Mouse (Mus musculus) lung, embryonic 14.5 days (tissue): Measurements from ENCODE around the gene Duoxa1. TPM values are rescaled to one million over a fixed set of nuclear protein-coding genes. Genes with fewer than 3 reads are reported as not detected.
"Not testable (repeated sequence)": the region's sequence is repeated elsewhere in the genome, so short reads cannot be mapped to it uniquely, and the experiment has no call there.

ENCODE experiments used
- ATAC-seq: fragments of 200-750 bp; cut with Nextera tagmentation; 2 replicates; pipeline ENCODE4 v1.8.0; 2017; ENCODE audit warnings: mild to moderate bottlenecking, moderate TSS enrichment, moderate library complexity; ENCODE audit not compliant: insufficient read depth
- DNase-seq: peaks from one replicate; pipeline ENCODE4 v3.0.0-alpha.2; 2015
- H3K27ac ChIP-seq: fragments of 300-500 bp; sonication (generic); 2 replicates; pipeline ENCODE4 v1.5.1; 2014; ENCODE audit warnings: low read depth, mild to moderate bottlenecking, moderate library complexity
- H3K27me3 ChIP-seq: fragments of 300-500 bp; sonication (generic); 2 replicates; pipeline ENCODE4 v1.6.1; 2014; ENCODE audit warnings: low read length, control low read depth; ENCODE audit not compliant: insufficient read depth
- H3K36me3 ChIP-seq: fragments of 300-500 bp; sonication (generic); 2 replicates; pipeline ENCODE4 v1.6.1; 2014; ENCODE audit warnings: control low read depth; ENCODE audit not compliant: insufficient read depth
- H3K4me1 ChIP-seq: fragments of 300-500 bp; sonication (generic); 2 replicates; pipeline ENCODE4 v1.6.1; 2014; ENCODE audit warnings: antibody characterized with exemption, control low read depth; ENCODE audit not compliant: insufficient read depth
- H3K4me2 ChIP-seq: fragments of 300-500 bp; sonication (generic); 2 replicates; pipeline ENCODE4 v1.6.1; 2014; ENCODE audit warnings: mild to moderate bottlenecking
- H3K4me3 ChIP-seq: fragments of 300-500 bp; sonication (generic); 2 replicates; pipeline ENCODE4 v1.5.1; 2014; ENCODE audit warnings: low read depth, low read length
- H3K9ac ChIP-seq: fragments of 300-500 bp; sonication (generic); 2 replicates; pipeline ENCODE4 v1.6.1; 2014
- H3K9me3 ChIP-seq: fragments of 300-500 bp; sonication (generic); 2 replicates; pipeline ENCODE4 v1.6.1; 2016; ENCODE audit warnings: low read depth, low read length, control low read depth
- CTCF ChIP-seq: IDR thresholded peaks from 2 replicates; pipeline ENCODE4 v1.5.1; 2016; ENCODE audit warnings: antibody characterized with exemption, low read depth
- WGBS: fragments of 180-500 bp; shearing (Covaris S2); extraction: QIAGEN DNeasy Blood & Tissue Kit; methylation state at CpG from one replicate; pipeline ENCODE4 v1.1.7; 2014; 5-methylcytosine and 5-hydroxymethylcytosine counted together
- polyA plus RNA-seq: library from polyadenylated mRNA; unstranded; fragments of >200 nt; fragmentation: Nextera tagmentation; extraction: Ambion mirVana; gene quantifications from 2 replicates; pipeline ENCODE4 v1.2.1, GENCODE M21; 2014

Duoxa1 gene
- polyA plus RNA-seq, 1 experiment from 2014 or later = not detected

- H3K36me3 ChIP-seq = peaks cover 3% of the 10 kb centered on the region
- no peaks in the 10 kb centered on the region for H3K27me3 ChIP-seq
- H3K4me3 ChIP-seq = peak overlapping the region; percentile 57
- DNase-seq (peak; percentile 94), ATAC-seq (peak; percentile 92)
- under 1% methylated on average over 54 of the region's 63 CpGs for WGBS
- TF ChIP-seq CTCF = peak; percentile 75
- H3K4me1 ChIP-seq = 0 out of 2 replicates have a peak, but pooled peaks cover 3% of the 10 kb centered on the region
- no peaks in the 10 kb centered on the region for H3K9me3 ChIP-seq
- H3K9ac ChIP-seq = peak overlapping the region; percentile 82
- H3K4me2 ChIP-seq = peak overlapping the region; percentile 77
- peak overlapping the region; percentile 99 for H3K27ac ChIP-seq
Measured at GRCm38 (mm10) chr2:122348531-122349131, 35.1 kb upstream of the Duoxa1 start.

- no peak for TF ChIP-seq CTCF
- no peaks in the 10 kb centered on the region for H3K27me3 ChIP-seq
- ATAC-seq (no peak), DNase-seq (no peak)
- 0 out of 2 replicates have a peak, but pooled peaks cover 3% of the 10 kb centered on the region for H3K4me1 ChIP-seq
- no peak overlapping the region for H3K27ac ChIP-seq
- H3K4me2 ChIP-seq = no peak overlapping the region
- H3K9me3 ChIP-seq = no peaks in the 10 kb centered on the region
- 91% methylated on average over 3 of the region's 3 CpGs for whole genome bisulfite sequencing
- no peak overlapping the region for H3K9ac ChIP-seq
- H3K4me3 ChIP-seq = no peak overlapping the region
- no peaks in the 10 kb centered on the region for H3K36me3 ChIP-seq
Measured at GRCm38 (mm10) chr2:122347257-122347656, 33.7 kb upstream of the Duoxa1 start.

DNA sequence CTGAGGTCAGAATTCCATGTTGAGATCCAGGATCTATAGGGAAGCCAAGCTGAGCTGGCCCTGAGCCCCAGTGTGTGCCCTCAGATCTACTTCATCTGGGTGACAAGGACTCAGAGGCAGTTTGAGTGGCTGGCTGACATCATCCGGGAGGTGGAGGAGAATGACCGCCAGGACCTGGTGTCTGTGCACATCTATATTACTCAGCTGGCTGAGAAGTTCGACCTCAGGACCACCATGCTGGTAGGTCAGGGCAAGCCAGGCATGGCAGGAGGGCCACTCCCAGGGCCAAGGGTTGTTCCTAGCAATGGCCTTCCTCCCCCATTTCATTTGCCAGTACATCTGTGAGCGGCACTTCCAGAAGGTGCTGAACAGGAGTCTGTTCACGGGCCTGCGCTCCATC lies 32.6 kb upstream of the Duoxa1 start:
- H3K27ac ChIP-seq, H3K4me1 ChIP-seq, H3K36me3 ChIP-seq, H3K27me3 ChIP-seq, H3K9ac ChIP-seq, DNase-seq, ATAC-seq, H3K4me3 ChIP-seq, H3K9me3 ChIP-seq, H3K4me2 ChIP-seq: not testable (repeated sequence)
- 85% methylated on average over 6 of the region's 6 CpGs for WGBS

DNA sequence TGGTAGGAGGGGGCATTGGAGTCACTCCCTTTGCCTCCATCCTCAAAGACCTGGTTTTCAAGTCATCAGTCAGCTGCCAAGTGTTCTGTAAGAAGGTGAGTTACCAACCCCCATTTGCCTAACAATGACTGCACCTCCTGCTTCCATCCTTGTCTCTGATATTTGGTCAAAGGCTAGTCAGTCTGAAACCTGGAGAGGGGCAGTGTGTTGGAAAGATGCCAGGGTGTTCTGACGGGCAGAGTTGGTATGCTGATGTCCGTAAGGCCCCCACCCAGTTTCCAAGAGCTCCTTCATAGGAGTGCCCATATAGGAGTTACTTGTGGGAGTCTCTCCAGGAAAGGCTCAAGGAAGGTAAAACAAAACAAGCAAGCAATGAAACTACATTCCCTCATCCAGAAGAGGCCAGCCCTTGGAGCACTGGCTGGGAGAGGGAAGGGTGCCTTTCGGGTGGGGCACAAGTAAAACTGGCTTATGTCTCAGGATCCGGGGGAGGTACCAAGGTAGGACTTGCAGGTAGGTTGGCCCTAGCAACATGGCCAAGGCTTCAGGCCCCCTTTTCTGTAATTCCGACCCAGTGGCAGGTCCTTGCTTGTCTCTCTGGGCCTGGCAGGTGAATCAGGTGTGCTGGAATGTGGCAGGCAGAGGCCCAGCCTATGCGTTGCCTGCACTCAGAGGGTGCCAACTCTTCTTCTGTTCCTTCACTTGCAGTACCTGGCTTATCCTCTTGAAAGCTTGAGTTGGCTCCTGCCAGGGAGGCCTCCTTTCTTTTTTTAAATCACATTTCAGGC lies 31.8 kb upstream of the Duoxa1 start:
- WGBS = 73% methylated on average over 6 of the region's 6 CpGs
- DNase-seq (no peak), ATAC-seq (no peak)
- no peaks in the 10 kb centered on the region for H3K36me3 ChIP-seq
- 0 out of 2 replicates have a peak, but pooled peaks cover 3% of the 10 kb centered on the region for H3K4me1 ChIP-seq
- H3K9me3 ChIP-seq = no peaks in the 10 kb centered on the region
- no peak for TF ChIP-seq CTCF
- no peak overlapping the region for H3K27ac ChIP-seq
- H3K4me3 ChIP-seq = no peak overlapping the region
- no peaks in the 10 kb centered on the region for H3K27me3 ChIP-seq
- no peak overlapping the region for H3K4me2 ChIP-seq
- H3K9ac ChIP-seq = no peak overlapping the region

DNA sequence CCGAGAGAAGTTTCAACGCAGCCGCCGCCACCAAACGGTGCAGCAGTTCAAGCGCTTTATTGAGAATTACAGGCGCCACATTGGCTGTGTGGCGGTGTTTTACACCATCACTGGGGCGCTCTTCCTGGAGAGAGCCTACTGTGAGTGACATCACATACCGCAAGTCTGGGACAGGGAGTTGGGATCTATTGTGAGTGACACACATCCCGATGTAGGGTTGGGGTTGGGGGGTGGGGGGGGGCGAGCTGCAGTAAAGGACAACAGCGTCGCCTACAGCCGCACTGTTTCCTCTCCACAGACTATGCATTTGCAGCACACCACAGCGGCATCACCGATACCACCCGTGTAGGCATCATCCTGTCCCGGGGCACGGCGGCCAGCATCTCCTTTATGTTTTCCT lies 23.8 kb upstream of the Duoxa1 start:
- Histone ChIP-seq H3K4me3 (no peak overlapping the region), H3K36me3 (no peaks in the 10 kb centered on the region), H3K27ac (no peak overlapping the region), H3K27me3 (no peaks in the 10 kb centered on the region), H3K4me2 (peak overlapping the region; percentile 16; the same call in 1 of the 2 replicates), H3K4me1 (no peaks in the 10 kb centered on the region), H3K9me3 (no peaks in the 10 kb centered on the region), H3K9ac (no peak overlapping the region)
- no peak for ATAC-seq
- no peak for TF ChIP-seq CTCF
- no peak for DNase-seq
- 59% methylated on average over 21 of the region's 21 CpGs for WGBS

GRCm38 (mm10) chr2:122334170-122334569 lies 20.6 kb upstream of the Duoxa1 start:
- TF ChIP-seq CTCF = no peak
- no peak overlapping the region for H3K9ac ChIP-seq
- DNase-seq (peak; percentile 46), ATAC-seq (no peak)
- no peaks in the 10 kb centered on the region for H3K36me3 ChIP-seq
- no peak overlapping the region for H3K4me3 ChIP-seq
- no peaks in the 10 kb centered on the region for H3K9me3 ChIP-seq
- no peaks in the 10 kb centered on the region for H3K27me3 ChIP-seq
- H3K4me2 ChIP-seq = no peak overlapping the region
- no peak overlapping the region for H3K27ac ChIP-seq
- 60% methylated on average over 3 of the region's 3 CpGs for WGBS
- no peaks in the 10 kb centered on the region for H3K4me1 ChIP-seq

- Histone ChIP-seq H3K4me3 (no peak overlapping the region), H3K27me3 (no peaks in the 10 kb centered on the region), H3K4me2 (no peak overlapping the region), H3K4me1 (no peaks in the 10 kb centered on the region), H3K9ac (no peak overlapping the region), H3K36me3 (no peaks in the 10 kb centered on the region), H3K27ac (no peak overlapping the region), H3K9me3 (no peaks in the 10 kb centered on the region)
- ATAC-seq (no peak), DNase-seq (no peak)
- TF ChIP-seq CTCF = no peak
- WGBS = 71% methylated on average over 3 of the region's 3 CpGs
Measured at GRCm38 (mm10) chr2:122332222-122332621, 18.7 kb upstream of the Duoxa1 start.

- not testable (repeated sequence) for ATAC-seq, H3K9ac ChIP-seq, H3K4me1 ChIP-seq, H3K27me3 ChIP-seq, H3K4me2 ChIP-seq, H3K4me3 ChIP-seq, H3K27ac ChIP-seq, H3K9me3 ChIP-seq, DNase-seq, H3K36me3 ChIP-seq
- 69% methylated on average over 4 of the region's 6 CpGs for WGBS
Measured at GRCm38 (mm10) chr2:122330317-122330716, 16.8 kb upstream of the Duoxa1 start.
